Mouse (Mus musculus) limb, embryonic 14.5 days (tissue): ENCODE data around the gene Asb14. TPM values are rescaled to one million over a fixed set of nuclear protein-coding genes. Genes with fewer than 3 reads are reported as not detected.

Source experiments
- ATAC-seq: fragments of 200-750 bp; cut with Nextera tagmentation; 2 replicates; pipeline ENCODE4 v1.8.0; 2017; ENCODE audit warnings: low read depth, moderate number of reproducible peaks, moderate TSS enrichment; ENCODE audit not compliant: low FRiP score
- DNase-seq: peaks from one replicate; pipeline ENCODE4 v3.0.0-alpha.2; 2015; ENCODE audit warnings: low spot score
- H3K27ac ChIP-seq: fragments of 300-500 bp; sonication (generic); replicated peaks from 2 replicates; pipeline ENCODE4 v1.5.1; 2014; ENCODE audit warnings: low read depth, mild to moderate bottlenecking, low read length, moderate library complexity, mixed read lengths
- H3K27me3 ChIP-seq: fragments of 300-500 bp; sonication (generic); 2 replicates; pipeline ENCODE4 v1.6.1; 2014; ENCODE audit warnings: low read length, mixed read lengths; ENCODE audit not compliant: control insufficient read depth, insufficient read depth
- H3K36me3 ChIP-seq: fragments of 300-500 bp; sonication (generic); 2 replicates; pipeline ENCODE4 v1.6.1; 2014; ENCODE audit warnings: mild to moderate bottlenecking, low read length, moderate library complexity, mixed read lengths; ENCODE audit not compliant: control insufficient read depth, insufficient read depth
- H3K4me1 ChIP-seq: fragments of 300-500 bp; sonication (generic); 2 replicates; pipeline ENCODE4 v1.6.1; 2014; ENCODE audit warnings: antibody characterized with exemption, low read length, mixed read lengths; ENCODE audit not compliant: control insufficient read depth, insufficient read depth
- H3K4me2 ChIP-seq: fragments of 300-500 bp; sonication (generic); replicated peaks from 2 replicates; pipeline ENCODE4 v1.6.1; 2014; ENCODE audit warnings: low read depth, mild to moderate bottlenecking, low read length, moderate library complexity; ENCODE audit not compliant: severe bottlenecking
- H3K4me3 ChIP-seq: fragments of 300-500 bp; sonication (generic); replicated peaks from 2 replicates; pipeline ENCODE4 v1.5.1; 2014; ENCODE audit warnings: low read length
- H3K9ac ChIP-seq: fragments of 300-500 bp; sonication (generic); 2 replicates; pipeline ENCODE4 v1.6.1; 2014; ENCODE audit warnings: mild to moderate bottlenecking, low read depth, low read length, moderate library complexity; ENCODE audit not compliant: severe bottlenecking
- H3K9me3 ChIP-seq: fragments of 300-500 bp; sonication (generic); 2 replicates; pipeline ENCODE4 v1.6.1; 2016; ENCODE audit warnings: low read length; ENCODE audit not compliant: control insufficient read depth
- POLR2A ChIP-seq: fragments of 200-500 bp; IDR thresholded peaks from 2 replicates; pipeline ENCODE4 v1.8.0; 2012; ENCODE audit warnings: inconsistent platforms, mild to moderate bottlenecking, moderate library complexity, borderline replicate concordance; ENCODE audit not compliant: insufficient read depth, insufficient read length; ENCODE audit errors: extremely low read depth
- WGBS: fragments of 180-500 bp; shearing (Covaris S2); extraction: QIAGEN DNeasy Blood & Tissue Kit; methylation state at CpG from one replicate; pipeline ENCODE4 v1.1.7; 2014; 5-methylcytosine and 5-hydroxymethylcytosine counted together
- polyA plus RNA-seq, 2 experiments: library from polyadenylated mRNA; depleted of rRNA in 1 of 2; stranded (reverse) in 1 of 2; unstranded in 1 of 2; fragments of >200 nt; fragmentation: Nextera tagmentation in 1 of 2; extraction: Ambion mirVana in 1 of 2; gene quantifications; 2 replicates each; pipeline versions ENCODE4 v1.2.1 to v1.2.3; 2012 to 2014

Gene Asb14
- polyA plus RNA-seq, 2 experiments = 0.10 TPM; not detected in 1

- no peak overlapping the region for H3K4me3 ChIP-seq
- TF ChIP-seq POLR2A = no peak
- WGBS = 88% methylated on average over 5 of the region's 5 CpGs
These were observed 26.1 kb upstream of the Asb14 start for GRCm38 (mm10) chr14:26868299-26868698.

GRCm38 (mm10) chr14:26878756-26879155, 15.6 kb upstream of the Asb14 start:
- Histone ChIP-seq H3K4me1 (no peaks in the 10 kb centered on the region), H3K4me3 (no peak overlapping the region), H3K9me3 (no peaks in the 10 kb centered on the region), H3K4me2 (no peak overlapping the region), H3K9ac (no peak overlapping the region), H3K27me3 (no peaks in the 10 kb centered on the region), H3K36me3 (no peaks in the 10 kb centered on the region), H3K27ac (no peak overlapping the region)
- 64% methylated on average over 4 of the region's 4 CpGs for WGBS
- DNase-seq (no peak), ATAC-seq (no peak)
- TF ChIP-seq POLR2A = no peak

More at GRCm38 (mm10) chr14:26868299-26868698, 26.1 kb upstream of the Asb14 start:
- Histone ChIP-seq H3K4me1 (peaks cover 3% of the 10 kb centered on the region; the same call in 1 of the 2 replicates), H3K36me3 (no peaks in the 10 kb centered on the region), H3K27ac (no peak overlapping the region), H3K9ac (no peak overlapping the region), H3K27me3 (no peaks in the 10 kb centered on the region), H3K9me3 (no peaks in the 10 kb centered on the region), H3K4me2 (no peak overlapping the region)
- ATAC-seq (no peak), DNase-seq (no peak)

DNA sequence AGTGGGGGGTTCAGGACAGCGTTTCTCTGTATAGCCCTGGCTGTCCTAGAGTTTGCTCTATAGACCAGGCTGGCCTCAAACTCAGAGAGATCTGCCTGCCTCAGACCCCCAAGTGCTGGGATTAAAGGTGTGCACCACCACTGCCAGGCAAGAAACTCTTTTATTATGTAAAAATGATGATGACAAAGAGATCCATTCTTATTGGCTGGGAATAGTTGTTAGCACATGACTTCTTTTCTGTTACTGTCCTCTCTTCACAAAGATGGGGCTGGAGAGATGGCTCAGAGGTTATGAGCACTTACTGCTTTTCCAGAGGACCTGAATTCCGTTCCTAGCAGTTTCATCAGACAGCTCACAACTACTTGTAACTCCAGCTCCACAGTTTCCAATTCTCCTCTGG, 14.4 kb upstream of the Asb14 start:
- WGBS = 64% methylated on average over 2 of the region's 2 CpGs
- DNase-seq (no peak), ATAC-seq (no peak)
- no peaks in the 10 kb centered on the region for H3K9me3 ChIP-seq
- no peak overlapping the region for H3K27ac ChIP-seq
- H3K27me3 ChIP-seq = no peaks in the 10 kb centered on the region
- H3K4me2 ChIP-seq = no peak overlapping the region
- H3K4me1 ChIP-seq = no peaks in the 10 kb centered on the region
- no peak for TF ChIP-seq POLR2A
- H3K4me3 ChIP-seq = no peak overlapping the region
- no peaks in the 10 kb centered on the region for H3K36me3 ChIP-seq
- H3K9ac ChIP-seq = no peak overlapping the region

DNA sequence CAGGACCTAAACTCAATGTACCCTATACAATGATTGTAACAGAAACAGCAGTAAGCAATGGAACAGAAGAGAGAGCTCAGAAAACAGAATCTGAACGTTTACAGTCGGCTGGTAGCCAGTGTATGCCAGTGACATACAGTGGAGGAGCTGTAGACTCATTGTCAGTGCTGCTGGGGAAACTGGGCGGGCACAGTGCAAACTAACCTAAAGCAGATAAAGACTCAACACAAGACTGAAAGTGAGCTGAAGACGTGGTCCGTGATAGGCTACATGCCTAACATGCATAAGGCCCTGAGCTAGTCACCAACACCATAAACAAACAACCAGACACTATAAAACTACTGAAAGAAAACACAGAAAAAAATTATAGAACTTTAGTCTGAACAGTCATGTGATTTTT, 12.7 kb upstream of the Asb14 start:
- no peak for TF ChIP-seq POLR2A
- 81% methylated on average over 5 of the region's 5 CpGs for WGBS
- Histone ChIP-seq H3K4me3 (no peak overlapping the region), H3K4me1 (no peaks in the 10 kb centered on the region), H3K36me3 (no peaks in the 10 kb centered on the region), H3K9ac (no peak overlapping the region), H3K4me2 (no peak overlapping the region), H3K27me3 (no peaks in the 10 kb centered on the region), H3K27ac (no peak overlapping the region), H3K9me3 (no peaks in the 10 kb centered on the region)
- DNase-seq = no peak
- no peak for ATAC-seq

DNA sequence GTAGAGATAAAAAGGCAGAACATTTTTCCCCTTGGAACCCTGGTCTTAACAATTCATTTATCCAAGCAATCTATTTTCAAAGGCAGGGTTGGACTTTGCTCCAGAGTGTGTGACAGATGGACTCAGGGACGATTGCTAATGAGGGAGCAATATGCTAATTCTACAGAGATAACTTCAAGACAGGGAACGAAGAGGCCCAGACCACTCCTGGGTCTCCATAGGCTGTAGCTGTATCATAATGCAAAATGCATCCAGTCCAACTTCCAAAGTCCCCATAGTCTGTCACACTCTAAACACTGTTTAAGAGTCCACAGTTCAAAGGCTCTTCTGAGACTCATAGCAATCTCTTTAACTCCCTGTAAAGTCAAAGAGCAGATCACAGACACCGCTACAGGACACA, 7.1 kb upstream of the Asb14 start:
- TF ChIP-seq POLR2A = no peak
- no peak overlapping the region for H3K9ac ChIP-seq
- no peaks in the 10 kb centered on the region for H3K9me3 ChIP-seq
- DNase-seq (no peak), ATAC-seq (no peak)
- no peaks in the 10 kb centered on the region for H3K4me1 ChIP-seq
- no peak overlapping the region for H3K4me3 ChIP-seq
- H3K27ac ChIP-seq = no peak overlapping the region
- H3K4me2 ChIP-seq = no peak overlapping the region
- no peaks in the 10 kb centered on the region for H3K27me3 ChIP-seq
- WGBS = 84% methylated on average over 3 of the region's 3 CpGs
- H3K36me3 ChIP-seq = no peaks in the 10 kb centered on the region

DNA sequence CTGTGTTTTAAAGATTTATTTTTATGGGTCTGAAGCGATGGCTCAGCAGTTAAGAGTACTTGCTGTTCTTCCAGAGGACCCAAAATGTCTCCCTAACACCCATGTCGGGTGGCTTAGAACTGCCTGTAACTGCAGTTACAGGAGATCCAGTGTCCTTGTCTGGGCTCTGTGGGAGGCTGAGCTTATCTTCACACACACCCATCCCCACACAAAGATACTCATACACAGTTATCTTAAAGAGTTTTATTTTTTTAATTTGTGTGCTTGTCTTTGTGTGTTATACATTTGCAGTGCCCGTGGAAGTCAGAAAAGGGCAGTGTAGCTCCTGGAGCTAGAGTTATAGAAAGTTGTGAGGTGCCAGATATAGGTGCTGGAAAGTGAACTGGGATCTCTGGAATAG, 3.6 kb upstream of the Asb14 start:
- 85% methylated on average over 3 of the region's 3 CpGs for WGBS
- Histone ChIP-seq H3K27me3 (no peaks in the 10 kb centered on the region), H3K4me2 (no peak overlapping the region), H3K9me3 (no peaks in the 10 kb centered on the region), H3K36me3 (no peaks in the 10 kb centered on the region), H3K4me3 (no peak overlapping the region), H3K27ac (no peak overlapping the region), H3K9ac (no peak overlapping the region), H3K4me1 (no peaks in the 10 kb centered on the region)
- ATAC-seq (no peak), DNase-seq (no peak)
- no peak for TF ChIP-seq POLR2A
